Mouse (Mus musculus) heart, embryonic 10.5 days (tissue): Measurements from ENCODE around the gene Mip. TPM values are rescaled to one million over a fixed set of nuclear protein-coding genes. Genes with fewer than 3 reads are reported as not detected.

Source experiments
- polyA plus RNA-seq: library from polyadenylated mRNA; unstranded; fragments of >200 nt; fragmentation: Nextera tagmentation; extraction: Ambion mirVana; gene quantifications from 2 replicates; pipeline ENCODE4 v1.2.1, GENCODE M21; 2016

Mip gene
- polyA plus RNA-seq, 1 experiment from 2014 or later = not detected

Other genes starting within 250 kb of the Mip start
- not detected in 2 replicates for gene Hsd17b6, start 218.2 kb upstream of the Mip start, polyA plus RNA-seq
- gene Prim1, start 210.7 kb upstream of the Mip start, polyA plus RNA-seq = 66.7 and 80.5 TPM in 2 replicates
- gene Naca, start 190.3 kb upstream of the Mip start, polyA plus RNA-seq = 639 and 790 TPM in 2 replicates
- gene Ptges3, start 166.9 kb upstream of the Mip start, polyA plus RNA-seq = 403 and 465 TPM in 2 replicates
- 3,536 and 4,735 TPM in 2 replicates for gene Atp5b, start 142.6 kb upstream of the Mip start, polyA plus RNA-seq
- gene Baz2a, start 134.3 kb upstream of the Mip start, polyA plus RNA-seq = 10.1 and 12.0 TPM in 2 replicates
- 32.5 and 38.6 TPM in 2 replicates for gene Rbms2, start 45.5 kb upstream of the Mip start, polyA plus RNA-seq
- 0.86 and 1.1 TPM in 2 replicates for gene Gls2, start 31.4 kb upstream of the Mip start, polyA plus RNA-seq
- 37.9 and 41.9 TPM in 2 replicates for gene Spryd4, start 14.0 kb upstream of the Mip start, polyA plus RNA-seq
- gene Timeless, start 6.2 kb downstream of the Mip start, polyA plus RNA-seq = 48.1 and 69.3 TPM in 2 replicates
- 0.18 and 0.23 TPM in 2 replicates for gene Apon, start 28.3 kb downstream of the Mip start, polyA plus RNA-seq
- gene Apof, start 42.8 kb downstream of the Mip start, polyA plus RNA-seq = 0.11 and 3.9 TPM in 2 replicates
- 10.8 and 11.0 TPM in 2 replicates for gene Stat2, start 44.7 kb downstream of the Mip start, polyA plus RNA-seq
- 0.25 and 0.48 TPM in 2 replicates for gene Il23a, start 72.9 kb downstream of the Mip start, polyA plus RNA-seq
- 29.9 and 31.4 TPM in 2 replicates for gene Pan2, start 77.5 kb downstream of the Mip start, polyA plus RNA-seq
- gene Cnpy2, start 96.6 kb downstream of the Mip start, polyA plus RNA-seq = 220 and 255 TPM in 2 replicates
- gene Cs, start 111.9 kb downstream of the Mip start, polyA plus RNA-seq = 347 and 474 TPM in 2 replicates
- gene Coq10a, start 143.2 kb downstream of the Mip start, polyA plus RNA-seq = 9.7 and 10.7 TPM in 2 replicates
- 10.9 and 12.7 TPM in 2 replicates for gene Ankrd52, start 151.3 kb downstream of the Mip start, polyA plus RNA-seq
- 0.07 and 2.4 TPM in 2 replicates for gene Slc39a5, start 175.4 kb downstream of the Mip start, polyA plus RNA-seq
- gene Nabp2, start 185.7 kb downstream of the Mip start, polyA plus RNA-seq = 76.5 and 87.9 TPM in 2 replicates
- 31.0 and 34.3 TPM in 2 replicates for gene Rnf41, start 185.8 kb downstream of the Mip start, polyA plus RNA-seq
- 66.0 and 68.7 TPM in 2 replicates for gene Smarcc2, start 233.4 kb downstream of the Mip start, polyA plus RNA-seq